Mouse (Mus musculus): ENCODE data around the gene Klf7.

The Klf7 gene

DNA sequence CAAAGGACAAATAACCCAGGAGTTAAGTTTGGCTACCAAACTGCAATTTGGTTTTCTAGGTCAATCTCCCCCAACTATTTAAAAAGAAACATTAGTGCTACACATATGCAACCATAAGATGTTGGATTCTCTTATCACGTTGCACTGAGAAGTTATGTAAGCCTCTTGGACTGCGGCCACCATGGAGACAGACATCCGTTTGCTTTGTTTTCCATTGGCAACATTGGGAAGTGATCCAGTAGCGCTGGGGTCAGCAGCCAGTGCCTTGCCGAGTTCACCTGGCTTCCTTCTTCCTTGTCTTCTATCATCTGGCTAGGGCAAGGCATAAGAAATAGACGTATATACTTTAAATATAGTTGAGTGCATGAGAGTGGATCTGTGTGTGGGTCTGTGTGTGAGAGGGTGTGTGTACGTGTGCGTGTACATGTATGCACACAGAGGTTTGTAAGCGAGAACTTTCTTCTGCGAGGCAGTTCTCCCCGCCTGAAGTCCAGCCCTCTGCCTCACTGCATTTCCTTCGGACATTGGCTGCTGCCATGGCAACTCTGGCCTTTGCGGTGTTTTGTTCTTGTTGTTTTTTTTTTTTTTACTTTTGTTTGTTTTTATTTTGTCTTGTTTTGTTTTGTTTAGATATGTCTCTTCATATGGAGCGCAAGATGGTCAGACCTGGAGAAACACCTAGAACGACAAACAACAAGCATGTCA, 86.8 kb downstream of the Klf7 start:
- no peak for ATAC-seq (ENCODE audit: insufficient number of reproducible peaks, low FRiP score, low TSS enrichment)

DNA sequence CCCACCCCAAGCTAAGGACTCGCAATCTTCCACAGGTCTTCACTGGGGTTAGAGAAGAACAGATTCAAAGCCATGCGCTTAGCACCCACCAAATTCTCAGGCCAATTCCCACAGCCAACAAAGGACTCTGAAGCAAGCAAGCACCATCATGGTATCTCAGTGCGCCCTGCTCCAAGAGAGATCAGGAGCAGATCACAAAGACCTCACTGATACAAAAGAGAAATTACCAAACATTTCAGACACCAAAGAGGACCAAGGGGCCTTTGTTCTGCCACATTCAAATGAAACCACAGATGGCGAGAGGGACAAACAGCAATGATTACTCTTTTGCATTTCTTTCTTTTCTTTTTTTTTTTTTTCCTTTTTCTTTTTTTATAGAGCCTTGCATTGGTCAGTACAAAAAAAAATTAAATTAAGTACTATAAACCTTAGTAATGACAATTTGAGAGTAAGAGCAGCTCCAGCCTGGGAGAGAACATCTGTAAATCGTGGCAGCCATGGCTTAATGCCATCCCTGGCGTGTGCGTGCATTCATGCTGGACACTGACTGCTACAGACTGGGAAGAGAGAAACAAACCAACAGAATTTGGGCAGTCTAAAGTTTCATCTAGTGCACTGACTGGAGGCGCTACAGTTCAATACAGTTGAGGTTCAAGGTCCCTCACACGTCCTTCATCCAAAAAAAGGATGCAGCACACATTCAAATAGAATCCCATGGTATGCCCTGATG, 89.4 kb downstream of the Klf7 start:
- ATAC-seq (ENCODE audit: insufficient number of reproducible peaks, low FRiP score, low TSS enrichment), result no peak

DNA sequence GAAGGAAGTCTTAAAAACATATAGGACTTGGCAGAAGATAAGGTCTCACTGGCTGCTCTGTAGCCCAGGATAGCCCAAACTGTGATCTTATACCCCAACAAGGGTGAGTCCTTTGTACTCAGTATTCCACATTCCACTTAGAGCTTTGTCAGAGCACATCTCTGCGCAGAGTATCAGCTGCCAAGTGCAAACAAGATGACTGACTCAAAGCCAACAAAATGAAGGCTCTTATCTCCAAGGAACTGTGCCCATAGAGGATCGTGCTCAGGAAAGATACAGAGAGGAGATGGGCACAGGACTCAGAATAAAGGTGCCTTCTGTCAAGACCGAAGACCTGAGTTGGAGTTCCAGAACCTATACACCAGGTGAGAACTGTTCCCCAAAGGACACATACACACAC, 100.1 kb downstream of the Klf7 start:
- ATAC-seq (ENCODE audit: insufficient number of reproducible peaks, low FRiP score, low TSS enrichment), result no peak

DNA sequence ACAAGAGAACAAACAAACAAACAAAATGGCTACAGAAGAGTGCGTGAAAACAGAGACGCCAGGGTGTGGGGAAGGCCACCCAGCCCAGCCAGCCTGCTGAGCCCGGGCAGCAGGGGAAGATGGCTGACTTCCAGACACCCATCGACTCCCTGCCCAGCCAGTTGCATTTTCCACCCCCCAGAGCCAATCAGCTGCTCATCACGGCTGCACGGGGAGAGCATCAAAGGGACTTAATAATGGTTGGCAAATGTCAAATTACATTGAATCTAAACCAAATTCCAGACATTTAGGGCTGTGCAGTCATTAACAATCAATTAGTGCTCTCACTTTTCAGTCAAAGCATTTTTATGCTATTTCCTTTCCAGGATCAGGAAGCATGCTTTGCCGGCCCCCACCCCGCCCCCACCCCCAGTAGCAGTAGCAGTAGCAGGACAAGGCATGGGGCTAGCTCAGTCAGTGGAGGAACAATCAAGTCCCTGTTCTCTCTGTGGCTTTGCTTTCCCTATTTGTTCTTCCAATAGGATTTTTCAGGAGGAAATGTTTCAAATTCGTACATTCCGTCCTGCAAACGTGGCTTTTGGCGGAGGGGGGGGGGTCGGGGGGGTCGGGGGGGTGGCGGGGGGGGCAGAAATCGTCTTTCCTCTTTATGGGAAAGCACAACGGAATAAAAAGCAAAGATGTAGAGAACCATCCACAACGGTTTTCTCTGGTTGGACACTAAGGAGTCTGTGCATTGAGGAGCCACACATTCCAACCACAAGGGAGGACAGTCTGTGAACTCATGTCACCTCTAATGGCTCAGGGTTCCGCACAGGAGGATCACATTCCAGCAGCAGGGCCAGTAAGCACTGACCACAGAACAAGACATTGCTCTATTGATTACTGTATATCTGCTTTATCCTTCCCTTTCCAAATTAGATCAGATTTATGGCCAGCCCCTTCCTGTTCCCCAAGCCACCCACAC, 101.1 kb downstream of the Klf7 start:
- no peak for ATAC-seq (ENCODE audit: insufficient number of reproducible peaks, low FRiP score, low TSS enrichment)

DNA sequence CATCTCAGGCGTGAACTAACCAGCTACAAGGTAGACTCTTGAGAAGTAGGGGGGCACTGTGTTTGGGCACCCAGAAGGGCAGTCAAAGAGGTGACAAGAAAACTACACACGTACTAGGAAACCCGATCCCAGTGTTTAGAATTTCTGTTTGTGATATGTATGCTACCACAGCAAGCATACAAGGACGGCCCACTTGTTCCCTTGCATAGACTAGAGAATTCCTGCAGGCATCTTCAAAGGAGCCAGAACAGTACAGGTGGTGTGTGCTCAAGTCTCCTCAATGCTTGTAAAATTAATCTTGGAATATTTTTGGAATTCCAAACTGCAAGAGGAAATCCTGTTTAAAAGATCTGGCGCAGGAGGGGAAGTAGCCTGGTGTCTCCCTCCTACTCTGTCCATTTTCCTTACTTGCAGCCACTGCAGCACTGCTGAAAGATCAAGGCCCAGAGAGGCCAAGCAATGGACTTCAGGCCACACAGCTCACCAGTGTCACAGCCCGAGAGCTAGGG, 102.9 kb downstream of the Klf7 start:
- no peak for ATAC-seq (ENCODE audit: insufficient number of reproducible peaks, low FRiP score, low TSS enrichment)

DNA sequence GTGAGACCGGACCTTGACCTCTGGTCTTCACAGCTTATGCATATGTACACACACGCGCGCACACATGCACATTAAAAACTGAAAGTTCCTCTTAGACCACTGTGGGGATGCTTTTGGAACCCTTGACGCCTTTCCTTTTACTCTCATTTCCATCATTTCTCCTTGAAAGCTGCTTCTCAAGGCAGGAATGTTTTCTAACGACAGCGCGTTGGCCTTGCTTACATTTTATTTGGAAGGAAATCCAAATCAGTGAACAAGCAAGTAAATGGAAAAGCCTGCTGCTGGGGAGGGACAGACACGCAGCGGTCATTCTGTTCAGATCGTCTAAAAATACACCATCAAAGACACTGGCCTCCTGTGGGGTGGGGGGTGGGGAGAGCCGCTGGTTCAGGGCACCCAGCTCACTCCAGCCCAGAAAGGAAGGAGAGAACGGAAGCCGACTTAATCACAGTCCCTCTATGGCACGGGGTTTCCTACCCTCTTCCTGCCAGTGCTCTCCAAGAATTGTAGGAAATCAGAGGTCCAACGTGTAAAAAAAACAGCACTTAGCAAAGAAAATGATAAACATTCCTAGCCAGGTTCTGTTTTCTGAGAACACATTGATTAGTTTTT, 103.5 kb downstream of the Klf7 start:
- no peak for ATAC-seq (ENCODE audit: insufficient number of reproducible peaks, low FRiP score, low TSS enrichment)

DNA sequence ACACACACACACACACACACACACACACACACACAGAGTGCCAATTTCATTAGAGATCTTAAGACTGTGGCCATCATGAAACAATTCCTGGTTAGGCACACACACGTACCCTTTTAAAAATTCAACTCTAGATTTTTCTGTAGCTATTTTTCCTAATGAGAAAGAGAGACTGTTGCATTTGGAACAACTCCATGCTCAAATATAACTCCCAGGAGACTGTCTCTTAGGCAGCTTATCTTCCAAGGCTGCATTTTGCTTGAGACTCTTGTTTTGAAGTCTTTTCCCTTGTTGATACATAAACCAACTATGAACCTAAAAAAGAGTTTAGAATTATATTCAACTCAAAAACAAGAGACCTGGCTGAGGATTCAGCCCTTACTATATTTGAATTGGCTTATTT, 108.0 kb downstream of the Klf7 start:
- ATAC-seq (ENCODE audit: insufficient number of reproducible peaks, low FRiP score, low TSS enrichment), result no peak

DNA sequence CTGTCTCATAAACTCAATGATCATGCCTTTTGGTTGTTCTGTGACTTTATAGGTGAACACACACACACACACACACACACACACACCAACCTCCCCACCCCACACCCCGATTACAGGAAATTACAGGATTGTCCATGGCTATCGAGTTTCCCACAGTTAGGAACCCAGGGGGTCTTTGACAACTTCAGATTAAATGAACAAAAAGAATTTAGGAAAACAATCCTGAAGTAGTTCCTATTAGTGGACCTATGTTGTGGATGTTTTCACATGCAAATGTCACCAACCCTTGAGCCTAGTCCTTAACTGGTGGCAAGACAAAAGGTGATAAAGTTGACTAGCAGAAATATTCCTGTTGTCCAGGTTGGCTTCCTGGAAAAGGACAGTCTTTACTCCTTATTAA, 113.1 kb downstream of the Klf7 start:
- ATAC-seq (ENCODE audit: insufficient number of reproducible peaks, low FRiP score, low TSS enrichment), result no peak

DNA sequence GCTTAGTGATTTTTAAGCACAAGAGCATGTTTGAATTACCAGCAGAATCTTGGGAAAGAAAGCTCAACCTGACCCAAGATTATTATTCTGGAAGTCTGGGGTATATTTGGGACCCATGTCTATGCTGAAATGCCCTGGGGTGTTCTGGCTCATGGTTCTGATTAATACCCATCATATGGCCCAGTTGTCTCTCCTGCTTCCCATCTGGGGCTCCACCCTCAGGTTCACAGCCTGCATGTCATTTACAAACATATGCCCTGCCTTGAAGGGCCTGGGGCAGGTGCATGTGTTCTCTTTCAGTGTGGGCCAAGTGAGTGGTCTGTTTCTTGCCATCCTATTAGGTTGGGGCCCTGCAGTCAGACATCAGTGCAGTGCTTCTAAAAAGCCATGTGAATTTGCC, 114.1 kb downstream of the Klf7 start:
- no peak for ATAC-seq (ENCODE audit: insufficient number of reproducible peaks, low FRiP score, low TSS enrichment)

DNA sequence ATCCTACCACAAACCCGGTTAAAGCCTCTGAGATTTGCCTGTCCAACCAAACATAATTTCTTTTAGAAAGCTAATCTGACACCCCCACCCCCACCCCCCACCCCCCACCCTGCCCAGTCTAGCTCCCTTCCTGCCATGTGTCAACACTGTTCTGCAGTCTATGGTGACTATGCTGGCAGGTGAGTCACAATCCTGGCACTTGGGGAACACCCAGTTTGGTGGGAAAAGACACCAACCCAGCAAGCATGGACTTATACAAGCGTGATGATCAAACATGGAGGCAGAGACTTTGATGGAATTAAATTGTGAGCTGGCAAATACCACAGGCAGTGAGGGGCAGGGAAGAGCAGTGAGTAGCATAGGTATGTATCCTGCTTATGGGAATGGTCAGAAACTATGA, 116.9 kb downstream of the Klf7 start:
- ATAC-seq (ENCODE audit: insufficient number of reproducible peaks, low FRiP score, low TSS enrichment), result no peak

DNA sequence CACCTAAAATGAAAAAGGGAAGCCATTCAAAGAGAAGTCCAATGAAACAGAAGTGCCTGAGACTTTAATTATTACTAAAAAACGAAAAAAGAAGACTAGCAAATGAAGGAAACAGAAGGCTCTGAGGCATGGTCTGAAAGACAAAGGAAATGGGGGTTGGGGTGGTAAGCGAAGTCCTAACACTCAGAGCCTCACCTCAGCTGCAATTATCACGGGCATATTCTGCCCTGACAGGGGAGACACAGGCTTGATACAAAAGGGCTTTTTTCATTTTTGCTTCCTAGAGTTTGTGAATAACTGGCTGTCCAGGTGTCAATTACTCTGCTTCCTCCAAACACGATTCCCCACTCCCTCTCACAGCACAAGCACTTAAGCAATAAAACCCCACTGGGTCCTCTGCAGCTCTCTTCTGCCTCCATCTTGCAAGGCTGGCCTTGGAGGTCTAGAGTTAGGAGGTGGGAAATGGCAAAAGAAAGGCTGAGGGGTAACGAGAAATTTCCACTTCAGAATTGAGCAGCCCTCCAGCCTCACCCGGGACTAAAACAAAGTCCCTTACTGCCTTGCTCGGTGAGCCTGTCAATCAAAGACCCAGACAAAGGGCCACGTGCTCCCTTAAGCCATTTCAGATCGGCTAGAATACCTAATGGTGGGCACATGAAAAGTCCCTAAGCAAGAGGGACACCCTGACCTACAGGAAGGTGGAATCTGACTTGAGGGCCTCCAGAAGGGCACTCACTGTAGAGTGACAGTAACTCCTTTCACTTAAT, 118.4 kb downstream of the Klf7 start:
- no peak for ATAC-seq (ENCODE audit: insufficient number of reproducible peaks, low FRiP score, low TSS enrichment)

DNA sequence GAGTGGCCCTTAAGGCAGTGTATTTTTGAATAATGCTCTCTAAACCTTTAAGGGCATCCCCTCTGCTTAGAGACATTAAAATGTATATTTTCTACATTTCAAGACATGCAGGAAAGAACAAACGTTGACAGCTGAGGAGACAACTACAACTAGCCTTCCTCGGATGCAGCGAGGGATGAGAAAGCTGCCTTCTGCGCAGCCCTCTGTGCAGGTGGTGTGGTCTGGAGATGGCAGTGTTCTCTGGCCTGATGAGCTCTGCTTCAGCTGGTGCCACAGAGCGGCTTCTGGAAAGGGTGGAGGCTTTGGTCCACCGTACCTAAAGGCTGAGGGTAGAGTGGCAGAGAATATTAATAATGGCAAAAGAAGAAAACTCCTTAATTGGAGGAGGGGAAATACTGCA, 120.0 kb downstream of the Klf7 start:
- ATAC-seq (ENCODE audit: insufficient number of reproducible peaks, low FRiP score, low TSS enrichment), result no peak

DNA sequence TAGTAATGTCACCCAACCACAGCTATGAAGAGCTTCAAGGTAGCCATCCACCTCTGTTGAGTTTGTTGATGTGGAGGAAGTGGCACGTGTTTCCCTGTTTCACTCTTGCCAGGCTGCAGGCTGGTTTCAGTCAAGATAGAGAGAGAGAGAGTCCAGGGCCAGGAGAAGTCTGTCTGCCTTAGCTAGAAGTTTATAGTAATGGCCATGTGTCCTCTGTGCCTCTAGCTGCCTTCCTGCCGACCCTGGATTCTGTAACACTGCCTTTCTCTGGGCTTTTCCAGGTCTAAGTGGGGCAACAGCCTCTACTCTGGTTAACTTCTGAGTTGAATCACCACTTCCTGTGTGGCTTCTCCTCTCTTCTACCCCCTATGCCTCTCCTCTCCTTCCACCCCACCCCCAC, 121.5 kb downstream of the Klf7 start:
- ATAC-seq (ENCODE audit: insufficient number of reproducible peaks, low FRiP score, low TSS enrichment), result no peak

DNA sequence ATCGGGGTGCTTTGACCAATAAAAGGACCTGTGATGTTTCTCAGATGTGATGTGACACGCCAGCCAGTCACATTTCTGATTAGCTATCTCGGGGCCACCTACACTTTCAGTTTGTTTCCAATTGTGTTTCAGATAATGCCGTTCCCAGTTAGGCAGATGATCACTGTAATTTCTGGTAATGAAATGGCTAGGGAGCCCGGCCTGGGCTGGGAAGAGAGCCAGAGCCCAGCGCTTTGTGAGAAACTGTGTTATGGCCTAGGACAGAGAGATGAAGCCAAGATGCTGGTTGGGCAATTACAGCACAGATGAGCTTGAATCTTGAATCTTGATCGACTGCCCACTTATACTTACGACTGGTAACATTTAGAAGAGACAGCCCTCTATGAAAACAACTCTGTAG, 122.6 kb downstream of the Klf7 start:
- peak; percentile 84 for ATAC-seq (ENCODE audit: insufficient number of reproducible peaks, low FRiP score, low TSS enrichment)

DNA sequence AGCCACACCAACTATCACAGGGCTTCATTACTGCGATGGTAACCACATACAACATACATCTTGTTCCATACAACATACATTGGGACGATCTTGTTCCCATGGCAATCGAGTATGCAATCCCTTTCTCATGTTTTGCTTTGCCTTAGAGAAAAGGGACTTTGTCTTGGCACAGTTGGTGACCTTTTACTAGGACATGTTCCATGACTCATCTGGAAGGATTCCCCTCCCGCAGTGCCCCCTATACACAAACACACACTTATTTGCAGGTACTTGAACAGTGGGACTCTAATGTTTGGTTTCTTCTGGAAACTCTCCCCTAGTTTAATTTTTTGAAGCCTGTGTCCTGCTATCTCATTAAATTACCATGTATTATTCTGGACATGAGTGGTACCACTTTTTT, 123.2 kb downstream of the Klf7 start:
- ATAC-seq (ENCODE audit: insufficient number of reproducible peaks, low FRiP score, low TSS enrichment), result no peak

DNA sequence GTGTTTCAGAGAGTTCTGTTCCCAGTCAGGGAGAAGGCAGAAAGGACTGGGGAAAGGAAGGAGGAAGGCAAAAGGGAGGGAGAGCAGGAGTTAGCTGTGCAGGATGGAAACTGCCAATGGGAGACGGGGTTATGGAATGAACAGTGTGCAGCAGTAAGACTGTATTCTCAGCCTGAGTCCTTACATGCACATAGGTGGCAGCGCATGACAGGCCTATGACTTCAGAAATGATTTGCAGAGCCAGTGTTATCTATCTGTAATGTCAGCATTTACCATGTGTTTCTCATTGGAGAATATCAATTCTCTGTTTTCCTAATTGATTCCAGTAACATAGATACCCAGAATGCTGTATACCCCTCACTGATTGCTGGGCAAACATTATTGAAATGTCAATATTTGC, 123.9 kb downstream of the Klf7 start:
- ATAC-seq (ENCODE audit: insufficient number of reproducible peaks, low FRiP score, low TSS enrichment), result no peak

DNA sequence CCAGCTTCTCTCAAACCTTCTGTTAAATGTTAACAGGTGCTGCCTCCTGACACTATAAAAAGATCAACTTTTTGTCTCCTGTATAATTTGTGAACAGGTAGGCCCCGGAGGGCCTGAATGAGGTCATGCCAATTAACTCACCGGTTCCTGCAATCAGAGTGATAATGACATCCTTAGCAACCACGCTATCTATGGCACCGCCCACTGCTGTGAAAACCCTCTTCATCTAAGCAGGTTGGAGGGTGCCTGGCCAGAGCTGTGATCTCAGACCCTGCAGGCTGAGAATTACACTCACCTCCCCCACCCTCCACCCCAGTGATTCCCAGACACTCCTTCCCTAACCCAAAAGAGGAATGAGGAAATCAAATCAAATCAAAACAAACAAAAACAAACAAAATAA, 126.3 kb downstream of the Klf7 start:
- ATAC-seq (ENCODE audit: insufficient number of reproducible peaks, low FRiP score, low TSS enrichment), result no peak

DNA sequence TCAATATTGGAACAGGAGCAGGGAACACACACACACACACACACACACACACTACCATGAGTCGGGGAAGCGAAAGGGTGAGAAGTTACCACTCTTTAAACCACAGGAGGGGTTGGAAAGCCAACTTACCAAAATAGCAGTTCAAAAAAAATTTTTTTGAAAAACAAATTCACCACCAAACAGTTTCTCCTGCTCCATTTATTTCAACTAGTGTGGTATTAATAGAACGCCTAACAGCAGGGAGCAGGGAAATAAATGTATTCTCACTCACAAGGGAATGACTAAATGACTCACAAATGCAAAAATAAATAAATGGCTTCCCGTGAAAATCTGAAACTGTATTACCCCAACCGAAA, 127.0 kb downstream of the Klf7 start:
- ATAC-seq (ENCODE audit: insufficient number of reproducible peaks, low FRiP score, low TSS enrichment), result no peak

DNA sequence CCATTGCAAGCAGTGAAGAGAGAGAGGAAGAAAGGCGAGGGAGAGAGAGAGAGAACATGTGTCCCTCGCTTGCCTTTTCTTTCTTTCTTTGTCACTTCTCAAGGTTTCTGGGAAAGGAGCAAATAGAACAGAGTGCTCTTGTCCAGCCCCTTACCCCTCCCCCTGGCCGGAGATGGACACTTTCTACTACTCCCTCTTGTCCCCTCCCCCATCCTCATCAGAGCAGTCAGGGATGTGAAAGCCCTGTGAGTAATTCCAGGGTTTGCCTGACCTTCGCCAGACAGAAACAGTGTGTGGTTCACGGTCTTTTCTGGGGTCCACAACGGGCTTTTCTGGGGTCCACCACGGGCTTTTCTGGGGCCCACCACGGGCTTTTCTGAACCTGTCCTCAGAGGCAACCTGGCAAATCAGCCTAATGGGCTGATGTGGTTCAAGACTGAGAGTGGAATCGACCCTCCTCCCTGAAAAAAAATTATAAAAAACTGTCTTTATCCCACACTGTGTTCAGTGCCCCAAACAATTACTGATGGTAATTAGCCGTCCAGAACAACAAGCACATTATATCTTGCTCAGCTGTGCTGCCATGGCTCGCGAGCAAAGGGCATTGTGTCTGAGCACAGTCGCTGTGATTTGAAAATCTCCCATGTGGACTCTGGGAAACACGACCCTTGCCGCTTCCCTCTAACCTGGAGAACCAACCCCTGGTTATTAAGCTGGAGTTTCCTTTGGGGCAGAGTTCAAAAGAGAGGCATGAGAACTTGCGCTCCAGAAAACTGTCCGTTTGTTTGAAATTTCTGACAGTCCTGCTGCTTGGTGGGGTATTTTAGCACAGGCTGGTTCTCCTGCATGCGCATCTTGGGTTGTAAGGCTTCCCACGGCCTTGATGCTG, 127.6 kb downstream of the Klf7 start:
- ATAC-seq (ENCODE audit: insufficient number of reproducible peaks, low FRiP score, low TSS enrichment), result no peak

All from cerebellum, adult (tissue).